9 mouse cellular contexts compared by ENCODE assay signal in the genomic region with DNA sequence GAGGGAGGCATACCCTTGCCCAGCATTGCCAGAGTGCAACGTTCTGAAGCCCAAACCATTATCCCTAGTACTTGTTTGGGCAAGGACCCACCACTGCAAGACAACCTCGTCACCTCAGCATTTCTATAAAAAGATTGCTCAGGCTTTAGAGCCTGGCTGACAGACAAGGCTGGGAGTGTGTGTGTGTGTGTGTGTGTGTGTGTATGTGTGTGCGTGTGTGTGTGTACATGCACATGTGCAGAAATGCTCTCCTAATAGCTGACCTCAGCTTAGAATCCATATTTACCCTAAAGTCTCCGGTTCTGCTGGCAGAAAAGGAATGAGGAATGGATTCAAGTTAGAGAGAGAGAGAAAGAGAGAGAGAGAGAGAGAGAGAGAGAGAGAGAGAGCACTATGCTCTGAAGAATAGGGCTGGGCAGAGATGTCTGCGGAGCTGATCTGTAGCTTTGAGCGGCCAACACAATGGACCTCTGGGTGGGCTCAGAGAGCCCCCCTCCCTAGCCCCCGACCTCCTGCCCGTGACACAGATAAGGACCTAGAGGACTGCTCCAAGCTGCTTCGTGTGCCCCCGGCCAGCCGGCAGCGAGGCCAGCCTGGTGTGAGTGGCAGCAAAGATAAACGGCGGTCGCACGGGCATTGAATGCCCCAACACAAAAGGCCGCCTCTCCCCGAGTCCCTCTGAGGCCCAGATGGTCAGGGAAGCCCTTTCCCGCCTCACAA.
DNase-seq lines count a peak whose midpoint lies in the region; ATAC-seq and TF ChIP-seq lines count a peak whose summit lies in the region.
"Had no signal": no experiment of that assay in that cellular context is flagged by ENCODE, and none has a peak within 500 bp of the region (broad histone marks: within the 10 kb centered on the region; RNA-seq: fewer than 3 reads in every experiment).

No protein-coding gene starts in this region.

- peak overlapping the region; percentile 18; the same call in 1 of the 2 replicates for H3K4me3 ChIP-seq in left cerebral cortex, adult 2 months
- no peak overlapping the region for H3K4me3 ChIP-seq in forebrain, embryonic 12.5 days (replicated peaks)
- H3K4me3 ChIP-seq in hindbrain, postnatal 0 days (ENCODE audit: low read length): peak overlapping the region; percentile 3; the same call in 1 of the 2 replicates
- H3K4me3 ChIP-seq in neural tube, embryonic 11.5 days (ENCODE audit: low read depth, low read length): no peak overlapping the region

- no peak for TF ChIP-seq CTCF in left cerebral cortex, adult 2 months (IDR thresholded peaks at IDR 0.05)
- TF ChIP-seq CTCF in hindbrain, postnatal 0 days (IDR thresholded peaks at IDR 0.05; ENCODE audit: low read depth): no peak

- intact Hi-C loops in left cerebral cortex, adult 2 months (cut with DNase I): no loop called here

- H3K36me3 ChIP-seq in forebrain, embryonic 12.5 days (replicated peaks): no peaks in the 10 kb centered on the region
- no peaks in the 10 kb centered on the region for H3K36me3 ChIP-seq in hindbrain, postnatal 0 days (ENCODE audit: insufficient read depth, low read length)
- no peaks in the 10 kb centered on the region for H3K36me3 ChIP-seq in neural tube, embryonic 11.5 days (ENCODE audit: control insufficient read depth, insufficient read depth, low read length)

- H3K27me3 ChIP-seq in forebrain, embryonic 12.5 days: peaks cover 5% of the 10 kb centered on the region; the same call in 1 of the 2 replicates
- H3K27me3 ChIP-seq in hindbrain, postnatal 0 days (ENCODE audit: insufficient read depth, low read length): no peaks in the 10 kb centered on the region
- H3K27me3 ChIP-seq in neural tube, embryonic 11.5 days (ENCODE audit: control insufficient read depth, insufficient read depth, low read length): no peaks in the 10 kb centered on the region

- H3K4me1 ChIP-seq in forebrain, embryonic 12.5 days: peaks cover 39% of the 10 kb centered on the region
- 0 out of 2 replicates have a peak, but pooled peaks cover 3% of the 10 kb centered on the region for H3K4me1 ChIP-seq in hindbrain, postnatal 0 days (ENCODE audit: insufficient read depth, low read length)
- H3K4me1 ChIP-seq in neural tube, embryonic 11.5 days (ENCODE audit: control insufficient read depth, insufficient read depth, low read length): no peaks in the 10 kb centered on the region; the same call in 1 of the 2 replicates

- 29% methylated on average over 15 of the region's 19 CpGs for WGBS in forebrain, embryonic 12.5 days
- WGBS in hindbrain, postnatal 0 days: 27% methylated on average over 19 of the region's 19 CpGs
- 30% methylated on average over 19 of the region's 19 CpGs for WGBS in neural tube, embryonic 11.5 days

- H3K9ac ChIP-seq in forebrain, embryonic 12.5 days: no peak overlapping the region
- H3K9ac ChIP-seq in hindbrain, postnatal 0 days (replicated peaks; ENCODE audit: low read length): no peak overlapping the region
- H3K9ac ChIP-seq in neural tube, embryonic 11.5 days (ENCODE audit: low read length): no peak overlapping the region

- DNase-seq in left cerebral cortex, adult 2 months (ENCODE audit: extremely low spot score in 1 of 2, low spot score in 2 of 2): peak in 1 of 2 experiments; percentile 12
- no peak for DNase-seq in left cerebral cortex, adult 9 months (ENCODE audit: low spot score in 2 of 2)
- DNase-seq in hindbrain, postnatal 0 days (ENCODE audit: low spot score): peak; percentile 10
- DNase-seq in neural tube, embryonic 11.5 days (ENCODE audit: low spot score): peak; percentile 77
- DNase-seq in urinary bladder, postnatal 4 days (ENCODE audit: low spot score in 2 of 2): no peak
- no peak for DNase-seq in layer of hippocampus, adult 9-10 months (ENCODE audit: low spot score)

- peak overlapping the region; percentile 40 for H3K4me2 ChIP-seq in forebrain, embryonic 12.5 days
- H3K4me2 ChIP-seq in hindbrain, postnatal 0 days (ENCODE audit: low read depth, low read length): peak overlapping the region; percentile 43
- peak overlapping the region; percentile 29; the same call in 1 of the 2 replicates for H3K4me2 ChIP-seq in neural tube, embryonic 11.5 days (ENCODE audit: low read depth)

- H3K27ac ChIP-seq in left cerebral cortex, adult 2 months: no peak overlapping the region
- H3K27ac ChIP-seq in forebrain, embryonic 12.5 days: peak overlapping the region; percentile 91
- H3K27ac ChIP-seq in hindbrain, postnatal 0 days: peak overlapping the region; percentile 66
- H3K27ac ChIP-seq in neural tube, embryonic 11.5 days (ENCODE audit: low read depth, low read length): peak overlapping the region; percentile 46

- peak; percentile 76 for ATAC-seq in forebrain, embryonic 12.5 days (ENCODE audit: low FRiP score)
- peak; percentile 60 for ATAC-seq in hindbrain, postnatal 0 days
- ATAC-seq in neural tube, embryonic 11.5 days (ENCODE audit: insufficient read depth, low FRiP score, low TSS enrichment): peak; percentile 85
- no peak for ATAC-seq in erythroid progenitor cell, adult 5-6 weeks (replicated peaks; ENCODE audit: low FRiP score, poor library complexity, severe bottlenecking)
- ATAC-seq: Patski had no signal

- no peaks in the 10 kb centered on the region for H3K9me3 ChIP-seq in forebrain, embryonic 12.5 days
- no peaks in the 10 kb centered on the region for H3K9me3 ChIP-seq in hindbrain, postnatal 0 days (ENCODE audit: low read length)
- no peaks in the 10 kb centered on the region for H3K9me3 ChIP-seq in neural tube, embryonic 11.5 days (ENCODE audit: control insufficient read depth, low read length)

Comparison
In these comparisons a context has a peak if more than half of its experiments do, and no peak if none do; other contexts are left out.
1. DNase-seq: peak in hindbrain, postnatal 0 days (single experiment) and neural tube, embryonic 11.5 days (single experiment); none in left cerebral cortex, adult 9 months (0 of 2), urinary bladder, postnatal 4 days (0 of 2) and layer of hippocampus, adult 9-10 months (single experiment).
2. H3K4me3 ChIP-seq: peak in left cerebral cortex, adult 2 months (single experiment) and hindbrain, postnatal 0 days (single experiment); none in forebrain, embryonic 12.5 days (single experiment) and neural tube, embryonic 11.5 days (single experiment).
3. Peak in every context shown above with its lines, with median percentiles within 50 percentile points of each other: H3K4me2 ChIP-seq.